29 mouse cellular contexts compared by ENCODE assay signal in the genomic region with DNA sequence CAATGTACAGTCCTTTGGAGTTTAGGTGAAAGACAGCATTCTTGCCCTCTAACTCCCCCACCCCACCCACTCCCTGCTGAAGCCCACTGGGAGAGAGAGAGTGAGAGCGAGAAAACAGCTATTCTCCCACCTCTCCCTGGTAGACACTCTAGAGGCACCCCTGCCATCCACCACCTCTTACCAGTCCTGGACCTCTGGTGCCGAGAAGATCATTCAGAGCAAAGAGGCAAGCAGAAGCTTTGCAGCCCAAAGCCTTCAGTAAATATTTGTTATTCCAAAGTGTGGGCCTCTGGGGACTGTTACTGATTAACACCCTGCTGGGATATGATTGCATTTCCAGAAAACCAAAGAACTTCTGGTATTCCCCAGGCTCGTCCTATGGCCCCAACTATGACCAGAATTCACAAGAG. TPM values are rescaled to one million over a fixed set of nuclear protein-coding genes. Genes with fewer than 3 reads are reported as not detected.
DNase-seq lines count a peak whose midpoint lies in the region; ATAC-seq and TF ChIP-seq lines count a peak whose summit lies in the region.
"Had no signal": no experiment of that assay in that cellular context is flagged by ENCODE, and none has a peak within 500 bp of the region (broad histone marks: within the 10 kb centered on the region; RNA-seq: fewer than 3 reads in every experiment).

Gene Serpina10 (minus strand): TSS at position 242 of the 410 bp plus-strand sequence.

- 57% methylated on average over 3 of the region's 3 CpGs for WGBS in intestine, embryonic 14.5 days
- WGBS in intestine, postnatal 0 days, result 52% methylated on average over 3 of the region's 3 CpGs
- WGBS in intestine, embryonic 15.5 days, result 63% methylated on average over 3 of the region's 3 CpGs
- 16% methylated on average over 3 of the region's 3 CpGs for WGBS in liver, adult 2 months
- 45% methylated on average over 3 of the region's 3 CpGs for WGBS in liver, embryonic 16.5 days (ENCODE audit: insufficient replicate concordance)

- no peak for TF ChIP-seq CTCF in intestine, postnatal 0 days (IDR thresholded peaks at IDR 0.05; ENCODE audit: low read depth)
- TF ChIP-seq CTCF in liver, adult 2 months (IDR thresholded peaks at IDR 0.05; ENCODE audit: low read depth, low read length), result no peak

- peak; percentile 72; the same call in 1 of the 2 replicates for TF ChIP-seq POLR2A in liver, adult 2 months (IDR thresholded peaks at IDR 0.05; ENCODE audit: extremely low read depth, insufficient read depth, low read length)

- H3K9me3 ChIP-seq in intestine, embryonic 14.5 days (ENCODE audit: control insufficient read depth, low read length), result no peaks in the 10 kb centered on the region
- no peaks in the 10 kb centered on the region for H3K9me3 ChIP-seq in intestine, postnatal 0 days (ENCODE audit: control insufficient read depth)
- no peaks in the 10 kb centered on the region for H3K9me3 ChIP-seq in intestine, embryonic 15.5 days
- no peaks in the 10 kb centered on the region for H3K9me3 ChIP-seq in liver, embryonic 16.5 days (replicated peaks; ENCODE audit: control insufficient read depth, low read length)
- H3K9me3 ChIP-seq: embryonic facial prominence, embryonic 12.5 days; forebrain, embryonic 13.5 days; heart, embryonic 15.5 days; hindbrain, embryonic 13.5 days; limb, embryonic 10.5 days; midbrain, embryonic 13.5 days; neural tube, embryonic 12.5 days had no signal

- H3K4me1 ChIP-seq in intestine, embryonic 14.5 days (replicated peaks; ENCODE audit: control insufficient read depth, insufficient read depth, low read length), result no peaks in the 10 kb centered on the region
- no peaks in the 10 kb centered on the region for H3K4me1 ChIP-seq in intestine, postnatal 0 days (replicated peaks; ENCODE audit: control insufficient read depth, insufficient read depth, low read length)
- H3K4me1 ChIP-seq in intestine, embryonic 15.5 days (replicated peaks), result 0 out of 2 replicates have a peak, but pooled peaks cover 2% of the 10 kb centered on the region
- H3K4me1 ChIP-seq in liver, adult 2 months (ENCODE audit: control insufficient read depth, insufficient read depth, low read length), result peaks cover 54% of the 10 kb centered on the region
- H3K4me1 ChIP-seq in liver, embryonic 16.5 days (ENCODE audit: control insufficient read depth, low read depth, low read length), result no peaks in the 10 kb centered on the region
- H3K4me1 ChIP-seq: embryonic facial prominence, embryonic 12.5 days; forebrain, embryonic 13.5 days; heart, embryonic 15.5 days; hindbrain, embryonic 13.5 days; limb, embryonic 10.5 days; midbrain, embryonic 13.5 days; neural tube, embryonic 12.5 days had no signal

- peak; percentile 51 for DNase-seq in intestine, embryonic 14.5 days (ENCODE audit: low spot score)
- DNase-seq in liver, adult 2 months (ENCODE audit: extremely low read depth, low read depth, low spot score), result peak; percentile 96
- DNase-seq in thymus, postnatal 4 days, result no peak
- DNase-seq: B cell, adult 2 months; cerebellum, adult 18-20 months; cerebellum, postnatal 14 days; heart, postnatal 36 days; lung, adult 18-20 months; lung, postnatal 10 days; right cerebral cortex, postnatal 14 days had no signal

- H3K9ac ChIP-seq in intestine, embryonic 14.5 days (ENCODE audit: low read length), result no peak within 1 kb of the TSS
- H3K9ac ChIP-seq in intestine, postnatal 0 days (ENCODE audit: low read depth, low read length), result no peak within 1 kb of the TSS
- H3K9ac ChIP-seq in intestine, embryonic 15.5 days, result no peak within 1 kb of the TSS
- H3K9ac ChIP-seq in liver, adult 2 months (ENCODE audit: low read depth, low read length), result peak within 1 kb of the TSS; percentile 90
- peak within 1 kb of the TSS; percentile 44; the same call in 1 of the 2 replicates for H3K9ac ChIP-seq in liver, embryonic 16.5 days (ENCODE audit: low read depth, low read length)
- H3K9ac ChIP-seq: embryonic facial prominence, embryonic 12.5 days; forebrain, embryonic 13.5 days; heart, embryonic 15.5 days; hindbrain, embryonic 13.5 days; midbrain, embryonic 13.5 days; neural tube, embryonic 12.5 days had no signal

- H3K36me3 ChIP-seq in intestine, embryonic 14.5 days (ENCODE audit: control insufficient read depth, insufficient read depth, low read length), result no peaks in the 10 kb centered on the region
- no peaks in the 10 kb centered on the region for H3K36me3 ChIP-seq in intestine, postnatal 0 days (ENCODE audit: control insufficient read depth, insufficient read depth)
- H3K36me3 ChIP-seq in intestine, embryonic 15.5 days, result no peaks in the 10 kb centered on the region
- peaks cover 21% of the 10 kb centered on the region for H3K36me3 ChIP-seq in liver, adult 2 months (ENCODE audit: control insufficient read depth, insufficient read depth, low read length)
- H3K36me3 ChIP-seq in liver, embryonic 16.5 days (ENCODE audit: control insufficient read depth, insufficient read depth), result no peaks in the 10 kb centered on the region
- H3K36me3 ChIP-seq: embryonic facial prominence, embryonic 12.5 days; G1E; heart, embryonic 15.5 days; hindbrain, embryonic 13.5 days; limb, embryonic 10.5 days; midbrain, embryonic 13.5 days; neural tube, embryonic 12.5 days had no signal

- H3K79me2 ChIP-seq in liver, adult 2 months (ENCODE audit: control insufficient read depth, insufficient read depth, low read length), result peaks cover 39% of the 10 kb centered on the region

- no peak within 1 kb of the TSS for H3K27ac ChIP-seq in intestine, embryonic 14.5 days (ENCODE audit: low read depth)
- no peak within 1 kb of the TSS for H3K27ac ChIP-seq in intestine, postnatal 0 days (ENCODE audit: low read depth, low read length)
- no peak within 1 kb of the TSS for H3K27ac ChIP-seq in intestine, embryonic 15.5 days
- H3K27ac ChIP-seq in liver, adult 2 months (replicated peaks; ENCODE audit: insufficient read depth, low read depth, low read length), result peak within 1 kb of the TSS; percentile 96
- H3K27ac ChIP-seq in liver, embryonic 16.5 days (ENCODE audit: low read length), result peak within 1 kb of the TSS; percentile 77
- H3K27ac ChIP-seq: embryonic facial prominence, embryonic 12.5 days; forebrain, embryonic 13.5 days; heart, embryonic 15.5 days; hindbrain, embryonic 13.5 days; kidney, postnatal 0 days; limb, embryonic 10.5 days; midbrain, embryonic 13.5 days; neural tube, embryonic 12.5 days had no signal

- no peaks in the 10 kb centered on the region for H3K27me3 ChIP-seq in intestine, embryonic 14.5 days (replicated peaks; ENCODE audit: control insufficient read depth, insufficient read depth, low read length)
- H3K27me3 ChIP-seq in intestine, postnatal 0 days (replicated peaks; ENCODE audit: control insufficient read depth, insufficient read depth, low read length), result no peaks in the 10 kb centered on the region
- H3K27me3 ChIP-seq in intestine, embryonic 15.5 days (replicated peaks), result no peaks in the 10 kb centered on the region
- no peaks in the 10 kb centered on the region for H3K27me3 ChIP-seq in liver, adult 2 months (ENCODE audit: control insufficient read depth, insufficient read depth, low read length)
- H3K27me3 ChIP-seq in liver, embryonic 16.5 days (ENCODE audit: control insufficient read depth, insufficient read depth, low read depth, low read length), result no peaks in the 10 kb centered on the region
- H3K27me3 ChIP-seq: embryonic facial prominence, embryonic 12.5 days; forebrain, embryonic 13.5 days; heart, embryonic 15.5 days; hindbrain, embryonic 13.5 days; midbrain, embryonic 13.5 days; neural tube, embryonic 12.5 days had no signal

- no peak within 1 kb of the TSS for H3K4me2 ChIP-seq in intestine, embryonic 14.5 days (ENCODE audit: low read length)
- H3K4me2 ChIP-seq in intestine, postnatal 0 days (replicated peaks; ENCODE audit: low read depth), result no peak within 1 kb of the TSS
- H3K4me2 ChIP-seq in intestine, embryonic 15.5 days (replicated peaks), result no peak within 1 kb of the TSS
- H3K4me2 ChIP-seq in liver, embryonic 16.5 days (ENCODE audit: low read depth, low read length), result peak within 1 kb of the TSS; percentile 51; the same call in 1 of the 2 replicates
- H3K4me2 ChIP-seq: embryonic facial prominence, embryonic 12.5 days; forebrain, embryonic 13.5 days; heart, embryonic 15.5 days; hindbrain, embryonic 13.5 days; midbrain, embryonic 13.5 days; neural tube, embryonic 12.5 days had no signal

- no peak within 1 kb of the TSS for H3K4me3 ChIP-seq in intestine, embryonic 14.5 days (ENCODE audit: low read depth, low read length)
- no peak within 1 kb of the TSS for H3K4me3 ChIP-seq in intestine, postnatal 0 days (ENCODE audit: low read depth, low read length)
- H3K4me3 ChIP-seq in intestine, embryonic 15.5 days (replicated peaks), result no peak within 1 kb of the TSS
- peak within 1 kb of the TSS; percentile 70 for H3K4me3 ChIP-seq in liver, adult 2 months (ENCODE audit: insufficient read depth, low read depth, low read length)
- H3K4me3 ChIP-seq in liver, embryonic 16.5 days (ENCODE audit: low read depth, low read length), result peak within 1 kb of the TSS; percentile 52
- H3K4me3 ChIP-seq: embryonic facial prominence, embryonic 12.5 days; forebrain, embryonic 13.5 days; heart, embryonic 15.5 days; hindbrain, embryonic 13.5 days; limb, embryonic 10.5 days; midbrain, embryonic 13.5 days; neural tube, embryonic 12.5 days had no signal

- 0 out of 2 replicates have a peak, but pooled peaks have one; percentile 55 for ATAC-seq in intestine, embryonic 14.5 days (replicated peaks; ENCODE audit: low FRiP score, low TSS enrichment, low read depth)
- ATAC-seq in intestine, postnatal 0 days, result no peak
- peak; percentile 66; the same call in 1 of the 2 replicates for ATAC-seq in intestine, embryonic 15.5 days
- ATAC-seq in liver, embryonic 16.5 days (ENCODE audit: low read depth), result peak; percentile 70
- no peak for ATAC-seq in monocyte, adult 5-6 weeks (replicated peaks; ENCODE audit: insufficient number of reproducible peaks, low FRiP score, low TSS enrichment, poor library complexity, severe bottlenecking)
- ATAC-seq: forebrain, embryonic 13.5 days; midbrain, embryonic 13.5 days had no signal

RNA-seq across cellular contexts. Expression of gene Serpina10, which starts in this region (rescaled TPM):
- polyA plus RNA-seq in intestine, embryonic 14.5 days (2014; fragmentation: Nextera tagmentation; extraction: Ambion mirVana), result 0.42 TPM in 2 replicates
- 0.10 and 0.21 TPM in 2 replicates for polyA plus RNA-seq in intestine, postnatal 0 days (2015; fragmentation: Nextera tagmentation; extraction: Ambion mirVana)
- polyA plus RNA-seq in intestine, embryonic 15.5 days (2015; fragmentation: Nextera tagmentation; extraction: Ambion mirVana), result 1.8 and 2.3 TPM in 2 replicates
- total RNA-seq in liver, adult 2 months (2014; rRNA removed), result 204 and 223 TPM in 2 replicates
- polyA plus RNA-seq in liver, adult 2 months (2012; rRNA removed), result 74.7 and 83.9 TPM in 2 replicates
- polyA plus RNA-seq in liver, embryonic 16.5 days (2015; fragmentation: Nextera tagmentation; extraction: Ambion mirVana), result 47.0 and 51.0 TPM in 2 replicates
- not detected in 3 replicates for total RNA-seq in monocyte, adult 5-6 weeks (2017)
- total RNA-seq: CH12.LX; gastrocnemius, adult 8-10 months; heart, postnatal 36 days; layer of hippocampus, postnatal 10 days; left cerebral cortex, adult 8-10 months had no signal
- polyA plus RNA-seq: embryonic facial prominence, embryonic 12.5 days; forebrain, embryonic 13.5 days; G1E; gonadal fat pad, adult 2 months; heart, embryonic 15.5 days; hindbrain, embryonic 13.5 days; limb, embryonic 10.5 days; midbrain, embryonic 13.5 days; testis, adult 2 months had no signal

Comparison
In these comparisons a context has a peak if more than half of its experiments do, and no peak if none do; other contexts are left out.
1. RNA of gene Serpina10 (total RNA-seq): 204 to 223 TPM in liver, adult 2 months; not detected in monocyte, adult 5-6 weeks; every median in the first group is over 100 times any median in the second.
2. RNA of gene Serpina10 (polyA plus RNA-seq): 74.7 to 83.9 TPM in liver, adult 2 months and 47.0 to 51.0 TPM in liver, embryonic 16.5 days; 1.8 to 2.3 TPM in intestine, embryonic 15.5 days, 0.42 TPM in intestine, embryonic 14.5 days and 0.10 to 0.21 TPM in intestine, postnatal 0 days; every median in the first group is over 10 times any median in the second.
3. ATAC-seq: peak in intestine, embryonic 15.5 days (single experiment) and liver, embryonic 16.5 days (single experiment); none in intestine, postnatal 0 days (single experiment) and monocyte, adult 5-6 weeks (single experiment).
4. Peak in DNase-seq and ATAC-seq in intestine, embryonic 14.5 days; RNA of the gene not detected or under 1 TPM.
5. H3K27ac ChIP-seq: peak in liver, adult 2 months (single experiment) and liver, embryonic 16.5 days (single experiment); none in intestine, embryonic 14.5 days (single experiment), intestine, postnatal 0 days (single experiment) and intestine, embryonic 15.5 days (single experiment).
6. H3K4me3 ChIP-seq: peak in liver, adult 2 months (single experiment) and liver, embryonic 16.5 days (single experiment); none in intestine, embryonic 14.5 days (single experiment), intestine, postnatal 0 days (single experiment) and intestine, embryonic 15.5 days (single experiment).
7. H3K9ac ChIP-seq: peak in liver, adult 2 months (single experiment) and liver, embryonic 16.5 days (single experiment); none in intestine, embryonic 14.5 days (single experiment), intestine, postnatal 0 days (single experiment) and intestine, embryonic 15.5 days (single experiment).